Mouse (Mus musculus): ENCODE measurements around the gene Hnrnpd.

The Hnrnpd gene

GRCm38 (mm10) chr5:99978699-99979442 is at the start of gene Hnrnpd, which contains the start of gene 4930524J08Rik:
TSS of gene Hnrnpd (minus strand) at chr5:99978938.
TSS of gene 4930524J08Rik (plus strand) at chr5:99979061.
- DNase-seq (ENCODE audit: low read depth, low spot score): peak; percentile 97

DNA sequence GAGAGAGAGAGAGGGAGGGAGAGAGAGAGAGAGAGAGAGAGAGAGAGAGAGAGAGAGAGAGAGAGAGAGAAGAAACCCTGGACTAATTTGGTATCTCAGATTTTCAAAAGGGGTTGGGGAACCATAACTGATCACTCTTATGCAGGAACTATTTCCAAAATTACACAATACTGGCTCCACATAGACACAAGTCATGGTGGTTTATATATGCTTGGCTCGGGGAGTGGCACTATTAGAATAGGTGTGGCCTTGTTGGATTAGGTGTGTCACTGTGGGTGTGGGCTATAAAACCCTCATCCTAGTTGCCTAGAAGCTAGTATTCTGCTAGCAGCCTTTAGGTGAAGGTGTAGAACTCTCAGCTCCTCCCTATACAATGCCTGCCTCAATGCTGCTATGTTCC is 46.1 kb upstream of the Hnrnpd start:
- DNase-seq (ENCODE audit: low read depth, low spot score): no peak

- DNase-seq (ENCODE audit: low read depth, low spot score): no peak
These were observed 45.7 kb upstream of the Hnrnpd start for GRCm38 (mm10) chr5:100024403-100024802.

GRCm38 (mm10) chr5:100020089-100020488 is 41.4 kb upstream of the Hnrnpd start:
- DNase-seq (ENCODE audit: low read depth, low spot score): no peak

DNA sequence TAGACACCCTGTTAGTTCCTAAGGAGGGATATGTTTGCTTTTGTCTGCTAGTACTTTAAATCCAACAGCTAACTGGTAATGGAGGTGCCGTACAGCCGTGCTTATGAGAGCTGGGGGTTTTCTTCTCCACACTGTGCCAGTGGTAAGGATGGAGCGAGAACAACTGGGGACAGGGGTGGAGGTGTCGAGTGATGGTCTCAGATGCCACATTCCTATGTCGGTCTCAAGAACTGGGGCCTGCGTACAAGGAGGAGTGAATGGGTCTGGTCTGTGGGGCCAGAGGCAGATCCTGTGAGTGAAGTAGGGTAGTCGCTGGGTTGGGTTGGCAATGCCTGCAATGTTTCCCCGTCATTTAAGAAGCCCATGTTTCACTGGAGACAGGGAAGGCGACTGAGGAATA is 33.9 kb upstream of the Hnrnpd start:
- no peak for DNase-seq (ENCODE audit: low read depth, low spot score)

DNA sequence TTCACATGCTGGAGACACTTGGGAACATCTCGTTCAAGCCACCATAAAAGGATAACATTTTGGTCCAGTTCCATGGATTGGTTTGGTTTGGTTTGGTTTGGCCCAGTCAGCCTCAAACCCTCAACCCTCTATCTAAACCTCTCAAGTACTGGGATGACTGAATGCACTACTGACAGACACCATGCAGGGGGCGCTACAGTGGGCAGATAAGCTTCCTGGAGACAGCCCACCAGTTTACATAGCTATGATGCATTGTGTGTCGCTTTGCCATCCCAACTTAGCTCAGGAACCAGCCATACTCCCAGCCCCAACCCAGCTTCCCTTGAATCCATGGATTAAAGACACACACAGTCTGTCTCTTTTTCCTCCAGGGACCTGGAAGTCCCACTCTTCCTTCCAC is 29.7 kb upstream of the Hnrnpd start:
- DNase-seq (ENCODE audit: low read depth, low spot score): peak; percentile 54

DNA sequence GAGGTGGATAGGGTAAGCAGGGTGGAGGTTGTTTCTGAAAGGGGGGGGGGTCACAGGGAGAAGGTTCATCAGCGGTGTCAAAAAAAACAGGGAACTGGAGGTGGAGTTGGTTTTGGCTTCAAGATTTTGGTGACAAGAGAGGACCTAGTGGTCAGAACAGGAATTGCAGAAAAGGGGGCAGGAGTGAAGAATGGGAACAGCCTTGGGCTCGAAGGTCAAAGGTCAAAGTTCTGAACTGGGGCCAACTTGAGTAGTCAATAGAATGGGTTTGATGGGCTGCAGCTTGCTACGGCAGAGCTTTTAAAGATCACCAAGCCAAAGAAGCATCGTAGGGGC is 28.3 kb upstream of the Hnrnpd start:
- DNase-seq (ENCODE audit: low read depth, low spot score): peak; percentile 89

DNA sequence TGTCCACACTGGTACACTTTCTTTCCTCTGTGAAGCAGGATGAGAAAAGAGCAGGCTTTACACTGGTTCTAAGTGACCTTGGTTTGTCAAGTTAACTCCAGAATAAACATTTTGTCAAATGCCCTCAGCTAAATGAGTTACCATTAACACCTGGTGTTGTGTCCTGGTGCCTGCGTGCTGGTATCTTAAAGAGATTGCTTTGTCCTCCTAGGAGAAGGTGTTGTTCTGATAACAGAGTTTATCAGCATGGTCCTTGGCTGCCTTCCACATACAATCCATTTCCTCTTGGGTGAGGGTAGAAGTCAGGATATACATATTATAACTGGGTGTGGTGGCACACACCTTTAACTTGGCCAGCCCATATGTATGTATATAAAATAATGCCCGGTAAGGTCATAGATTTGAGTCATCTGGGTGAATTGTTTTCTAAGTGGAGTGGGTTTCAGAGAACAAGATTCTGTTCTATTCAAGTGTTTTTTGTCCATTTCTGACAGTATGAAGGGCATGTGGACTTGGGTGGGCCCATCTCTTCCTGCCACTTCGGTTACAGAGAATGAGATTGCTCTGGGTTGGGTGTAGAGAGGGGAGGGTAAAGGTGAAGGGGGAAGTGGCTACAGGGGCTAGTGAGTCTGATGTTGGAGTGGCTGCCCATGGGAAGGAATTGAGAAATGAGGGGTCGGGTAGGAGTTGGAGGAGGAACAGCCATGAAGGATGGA is 27.7 kb upstream of the Hnrnpd start:
- DNase-seq (ENCODE audit: low read depth, low spot score): no peak

GRCm38 (mm10) chr5:100005896-100006295 is 27.2 kb upstream of the Hnrnpd start:
- DNase-seq (ENCODE audit: low read depth, low spot score): no peak

DNA sequence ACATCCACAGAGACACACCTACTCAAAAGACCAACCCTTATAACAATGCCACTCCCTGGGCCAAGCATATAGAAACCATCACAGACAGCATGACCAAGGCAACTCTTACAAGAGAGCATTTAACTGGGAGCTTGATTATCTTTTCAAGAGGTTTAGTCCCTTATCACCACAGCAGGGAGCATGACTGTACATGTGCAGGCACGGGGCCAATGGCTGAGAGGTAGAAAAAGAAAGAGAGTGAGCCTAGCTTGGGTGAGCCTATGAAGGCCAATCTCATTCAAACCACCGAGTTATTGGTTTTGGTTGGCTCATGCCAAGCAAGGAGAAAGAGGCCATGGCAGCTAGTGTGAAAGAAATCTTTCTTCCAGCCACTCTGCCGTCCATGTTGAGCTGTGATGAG is 26.7 kb upstream of the Hnrnpd start:
- DNase-seq (ENCODE audit: low read depth, low spot score): no peak

DNA sequence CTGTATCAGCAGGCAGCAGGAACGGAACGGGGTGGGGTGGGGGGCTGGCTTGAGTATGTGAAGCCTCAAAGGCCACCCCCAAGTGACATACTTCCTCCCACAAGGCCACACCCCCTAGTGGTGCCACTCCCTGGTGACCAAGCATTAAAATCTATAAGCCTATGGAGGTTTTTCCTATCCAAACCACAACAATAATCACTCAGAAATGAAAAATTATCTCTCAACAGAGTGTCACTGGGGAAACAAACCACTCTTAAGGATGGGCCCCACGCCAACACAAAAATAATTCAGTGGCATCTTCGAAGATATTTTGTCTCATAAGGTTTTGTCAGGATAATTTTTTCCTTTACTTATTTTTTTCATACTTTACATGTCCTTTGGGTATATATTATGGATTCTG is 25.2 kb upstream of the Hnrnpd start:
- peak; percentile 23 for DNase-seq (ENCODE audit: low read depth, low spot score)

DNA sequence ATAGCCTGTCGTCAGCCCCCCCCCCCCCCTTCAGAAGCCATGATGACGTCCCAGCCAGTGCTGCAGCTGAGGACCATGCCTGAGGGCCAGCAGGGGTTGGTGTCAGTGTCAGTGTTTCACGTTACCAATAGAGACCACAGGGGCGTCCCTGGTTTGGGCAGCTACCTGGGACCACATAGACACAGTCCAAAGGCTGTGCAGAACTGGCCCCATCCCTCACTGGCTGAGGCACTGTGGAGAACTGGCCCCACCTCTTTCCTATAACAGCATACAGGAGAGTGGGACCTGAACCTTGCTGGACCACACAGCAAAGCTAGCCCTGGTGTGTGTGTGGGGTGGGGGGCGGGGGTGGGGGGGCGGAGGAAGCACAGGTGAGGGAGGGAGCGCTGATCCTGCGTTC is 21.8 kb upstream of the Hnrnpd start:
- no peak for DNase-seq (ENCODE audit: low read depth, low spot score)

DNA sequence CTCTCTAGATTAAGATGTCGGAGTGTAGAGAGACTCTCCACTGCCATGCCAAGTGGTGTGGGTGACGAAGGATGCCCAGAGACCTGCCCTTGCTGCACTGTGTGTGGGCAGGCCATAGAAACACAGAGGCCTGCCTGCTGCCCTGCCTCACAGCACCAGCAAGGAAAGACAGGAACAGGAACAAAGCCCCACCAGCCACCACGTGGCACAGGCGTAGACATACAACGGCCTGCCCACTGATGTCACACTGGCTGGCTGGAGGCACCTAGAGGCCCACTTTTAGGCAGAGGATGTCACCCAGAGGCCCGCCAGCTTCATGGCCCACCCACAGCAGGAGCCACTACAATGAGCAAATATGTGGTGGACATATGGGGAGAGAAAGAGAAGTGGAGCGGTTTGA is 21.3 kb upstream of the Hnrnpd start:
- DNase-seq (ENCODE audit: low read depth, low spot score): no peak

DNA sequence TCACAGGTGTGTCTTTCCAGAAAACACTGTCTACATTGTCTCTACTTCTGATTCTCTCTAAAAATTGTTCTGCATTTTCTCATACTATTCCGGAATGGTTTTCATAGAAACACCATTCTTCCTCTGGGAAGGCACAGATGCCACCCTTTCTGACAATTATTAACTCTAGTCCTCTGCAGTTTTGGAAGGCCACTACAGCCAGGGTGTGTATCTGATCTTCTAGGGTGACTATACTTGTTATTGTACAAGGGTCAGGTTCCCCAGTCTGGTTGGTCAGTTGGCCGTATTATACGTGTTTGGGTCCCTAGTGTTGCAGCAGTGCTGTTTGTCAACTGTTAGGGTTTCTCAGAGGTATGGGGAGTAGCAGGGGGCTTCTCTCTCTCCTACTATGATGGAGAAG is 15.9 kb upstream of the Hnrnpd start:
- no peak for DNase-seq (ENCODE audit: low read depth, low spot score)

DNA sequence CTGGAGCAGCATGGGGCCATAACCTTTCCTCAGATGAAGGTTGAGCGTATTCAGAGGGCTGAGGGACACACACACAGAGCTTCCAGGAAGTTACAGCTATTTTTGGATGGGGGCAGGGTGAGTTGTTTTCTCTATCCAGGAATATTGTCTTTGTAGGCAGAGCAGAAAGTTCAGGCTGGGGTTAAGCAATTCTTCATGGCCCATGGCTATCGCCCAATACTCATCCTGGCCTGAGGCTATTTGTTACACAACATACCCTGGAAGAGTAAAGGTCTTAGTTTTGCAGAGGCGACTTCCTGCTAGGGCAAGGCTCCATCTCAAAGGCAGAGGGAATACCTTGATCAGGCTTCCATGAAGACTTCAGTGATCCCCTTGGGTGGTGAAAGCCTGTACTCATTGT is 15.4 kb upstream of the Hnrnpd start:
- DNase-seq (ENCODE audit: low read depth, low spot score): no peak

GRCm38 (mm10) chr5:99983452-99984061 is 4.8 kb upstream of the Hnrnpd start:
- no peak for DNase-seq (ENCODE audit: low read depth, low spot score)

DNA sequence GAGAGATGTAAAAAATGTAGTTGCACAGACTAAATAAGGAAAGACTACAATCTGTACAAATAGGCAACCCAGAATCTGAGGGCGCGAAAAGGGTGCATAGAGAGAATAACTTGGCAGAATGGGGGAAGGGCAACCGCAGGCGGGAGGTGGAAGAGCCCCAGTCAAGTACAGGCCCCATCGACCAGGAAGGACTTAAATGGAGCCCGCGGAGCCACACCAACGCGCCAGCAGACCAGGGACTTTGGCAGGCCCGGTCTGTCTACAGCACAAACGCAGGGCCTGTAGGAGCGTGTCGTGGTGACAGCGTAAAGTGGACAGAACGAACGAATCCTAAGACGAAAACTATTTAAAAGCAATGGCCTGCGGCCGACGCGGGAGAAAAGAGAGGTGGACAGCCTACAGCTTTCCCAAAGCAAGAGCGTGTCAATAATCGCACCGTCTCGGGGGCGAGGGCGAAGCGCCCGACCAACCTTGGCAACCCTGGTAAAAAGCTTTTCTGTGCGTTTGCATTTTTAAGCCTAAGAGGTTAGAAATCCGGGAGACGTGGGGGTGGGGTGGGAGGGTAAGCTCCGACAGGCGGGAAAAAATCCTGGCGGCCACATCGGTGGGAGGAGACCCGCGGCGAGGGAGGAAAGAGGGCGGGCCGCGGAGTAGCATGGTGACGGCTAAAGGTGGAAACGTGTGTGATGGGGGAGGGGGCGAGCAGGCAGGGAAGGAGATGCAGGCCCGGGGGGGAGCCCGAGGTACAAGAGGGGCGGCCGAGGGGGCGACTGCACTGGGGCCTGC is 1.0 kb downstream of the Hnrnpd start:
- DNase-seq (ENCODE audit: low read depth, low spot score): peak; percentile 91

- peak; percentile 38 for DNase-seq (ENCODE audit: low read depth, low spot score)
These were observed 2.3 kb downstream of the Hnrnpd start for GRCm38 (mm10) chr5:99976334-99976955.

GRCm38 (mm10) chr5:99975776-99976175 is 3.0 kb downstream of the Hnrnpd start:
- no peak for DNase-seq (ENCODE audit: low read depth, low spot score)

DNA sequence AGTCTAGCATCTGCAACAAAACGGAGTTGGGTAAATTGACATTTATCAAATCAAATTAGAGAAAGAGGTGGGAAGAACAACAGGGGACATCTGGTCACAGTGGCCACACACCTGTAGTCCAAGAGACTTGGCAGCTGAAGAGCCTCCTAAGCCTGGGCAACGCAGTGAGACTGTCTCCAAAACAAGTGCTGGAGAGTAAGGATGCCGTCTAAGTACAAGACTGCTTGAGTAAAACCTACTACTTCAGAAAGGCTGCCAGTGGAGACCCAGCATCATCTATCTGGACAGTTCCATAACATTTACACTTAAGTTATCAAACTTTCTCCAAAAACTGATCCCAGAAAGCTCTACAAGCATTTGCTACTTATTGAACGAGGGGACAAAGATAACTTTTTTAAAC is 3.7 kb downstream of the Hnrnpd start:
- DNase-seq (ENCODE audit: low read depth, low spot score): no peak

- peak; percentile 70 for DNase-seq (ENCODE audit: low read depth, low spot score)
These were observed 4.8 kb downstream of the Hnrnpd start for GRCm38 (mm10) chr5:99973941-99974340.

- DNase-seq (ENCODE audit: low read depth, low spot score): peak; percentile 29
These were observed 18.8 kb downstream of the Hnrnpd start for GRCm38 (mm10) chr5:99959960-99960359.
